Comparison of ENCODE assay signal across 14 mouse cellular contexts in the genomic region with DNA sequence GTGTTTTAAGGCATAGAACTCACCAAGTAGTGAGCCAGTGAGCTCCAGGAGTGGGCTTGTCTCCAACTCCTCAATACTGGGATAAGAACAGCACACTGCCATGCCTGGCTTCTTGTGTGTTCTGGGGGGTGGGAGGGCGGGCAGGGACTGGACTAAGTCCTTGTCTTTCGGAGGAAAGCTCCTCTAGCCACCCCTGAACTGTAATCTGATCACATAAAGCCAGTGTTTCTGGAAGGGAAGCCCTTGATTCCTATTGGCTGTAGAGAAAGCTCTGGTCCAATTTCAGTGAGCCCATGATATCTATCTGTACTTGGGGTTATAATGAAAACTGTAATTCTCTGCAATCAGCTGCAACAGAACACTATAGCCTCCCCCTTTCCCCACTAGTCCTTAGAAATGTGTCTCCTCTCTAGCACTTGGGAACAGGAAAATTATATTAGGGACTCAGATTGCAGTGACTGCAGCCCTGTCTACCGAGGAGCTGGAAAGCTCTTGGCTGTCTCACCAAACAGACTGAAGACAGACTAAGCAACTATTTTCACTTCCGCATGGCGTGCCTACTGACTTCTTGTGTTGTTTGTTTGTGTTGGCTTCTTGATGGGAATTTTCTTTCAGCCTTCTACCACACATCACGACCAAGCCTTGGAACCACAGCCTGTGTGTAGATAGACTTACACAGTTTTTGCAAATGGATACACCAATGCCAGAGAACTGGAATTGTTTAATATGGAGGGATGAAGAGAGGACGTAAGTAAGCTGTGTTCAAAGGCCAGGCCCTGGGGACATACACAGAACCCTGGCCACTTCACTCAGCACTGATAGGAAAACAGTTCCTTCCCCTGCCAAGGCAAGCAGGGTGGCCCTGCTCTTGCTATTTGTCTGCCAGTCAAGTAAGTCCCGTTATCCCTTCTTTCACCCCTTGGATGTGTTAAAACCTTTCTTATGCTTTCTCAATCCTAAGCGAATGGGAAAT. TPM values are rescaled to one million over a fixed set of nuclear protein-coding genes. Genes with fewer than 3 reads are reported as not detected.
DNase-seq lines count a peak whose midpoint lies in the region; ATAC-seq and TF ChIP-seq lines count a peak whose summit lies in the region.
"Had no signal": no experiment of that assay in that cellular context is flagged by ENCODE, and none has a peak within 500 bp of the region (broad histone marks: within the 10 kb centered on the region; RNA-seq: fewer than 3 reads in every experiment).

No protein-coding gene starts in this region.

- peak; percentile 63; the same call in 1 of the 2 replicates for ATAC-seq in kidney, embryonic 16.5 days (ENCODE audit: low FRiP score, low TSS enrichment)
- ATAC-seq in CD4-positive, CD25-positive, alpha-beta regulatory T cell, adult 4 months, result no peak
- ATAC-seq: forebrain, postnatal 0 days; liver, embryonic 12.5 days had no signal

- H3K9ac ChIP-seq in kidney, embryonic 16.5 days (replicated peaks; ENCODE audit: low read length), result no peak overlapping the region
- H3K9ac ChIP-seq: forebrain, postnatal 0 days; liver, embryonic 12.5 days had no signal

- intact Hi-C loops in heart, postnatal 25 days (cut with DNase I), result loop anchor here (5.0 kb wide), 1 partner anchor 38 kb away; no protein-coding TSS in a partner anchor

- H3K27ac ChIP-seq in kidney, embryonic 16.5 days (ENCODE audit: low read length), result peak overlapping the region; percentile 37; the same call in 1 of the 2 replicates
- H3K27ac ChIP-seq: liver, embryonic 12.5 days had no signal

- no peak for TF ChIP-seq CTCF in brain, embryonic 14.5 days (IDR thresholded peaks at IDR 0.05; ENCODE audit: borderline replicate concordance, extremely low read depth, insufficient read depth, insufficient read length)

- H3K4me2 ChIP-seq in kidney, embryonic 16.5 days (replicated peaks; ENCODE audit: low read depth, low read length), result no peak overlapping the region
- H3K4me2 ChIP-seq: liver, embryonic 12.5 days had no signal

- H3K36me3 ChIP-seq in kidney, embryonic 16.5 days (ENCODE audit: insufficient read depth, low read length), result no peaks in the 10 kb centered on the region
- H3K36me3 ChIP-seq: liver, embryonic 12.5 days had no signal

- H3K9me3 ChIP-seq in kidney, embryonic 16.5 days (ENCODE audit: low read length), result no peaks in the 10 kb centered on the region
- H3K9me3 ChIP-seq: liver, embryonic 12.5 days had no signal

- WGBS in kidney, embryonic 16.5 days, result 47% methylated on average over 9 of the region's 9 CpGs

- TF ChIP-seq POLR2A in brain, embryonic 14.5 days (IDR thresholded peaks at IDR 0.05; ENCODE audit: borderline replicate concordance, extremely low read depth, insufficient read depth, insufficient read length, poor library complexity, severe bottlenecking), result no peak

- no peak overlapping the region for H3K4me3 ChIP-seq in kidney, embryonic 16.5 days (ENCODE audit: low read length)
- H3K4me3 ChIP-seq: erythroblast, embryonic 14.5 days; liver, embryonic 12.5 days had no signal

- no peaks in the 10 kb centered on the region for H3K27me3 ChIP-seq in kidney, embryonic 16.5 days (ENCODE audit: insufficient read depth, low read length)
- H3K27me3 ChIP-seq: liver, embryonic 12.5 days had no signal

- peak; percentile 9 for DNase-seq in adrenal gland, postnatal 14 days
- DNase-seq in adrenal gland, adult 8-10 months, result no peak
- DNase-seq in kidney, postnatal 4 days, result no peak
- DNase-seq in brain, embryonic 14.5 days (ENCODE audit: low read depth), result peak; percentile 5
- DNase-seq in heart, postnatal 25 days (ENCODE audit: low spot score), result peak; percentile 10
- DNase-seq in thymus, postnatal 14 days, result no peak
- DNase-seq: adrenal gland, adult 2 months; forebrain, postnatal 0 days; gastrocnemius, postnatal 14 days; thymus, postnatal 36 days had no signal

- no peaks in the 10 kb centered on the region for H3K4me1 ChIP-seq in kidney, embryonic 16.5 days (ENCODE audit: insufficient read depth, low read length)
- H3K4me1 ChIP-seq: liver, embryonic 12.5 days had no signal

RNA-seq across cellular contexts. Expression of gene Kcnj8, which starts 38.3 kb away (rescaled TPM):
- 20.5 and 24.1 TPM in 2 replicates for total RNA-seq in adrenal gland, postnatal 14 days (2021)
- total RNA-seq in adrenal gland, adult 8-10 months (2022), result 10 to 100 TPM in 2 of 4 experiments, 1 to 10 TPM in 2; 8.3 to 11.8 (median 10.1) TPM
- 25.2 and 29.4 TPM in 2 replicates for polyA plus RNA-seq in kidney, embryonic 16.5 days (2015; fragmentation: Nextera tagmentation; extraction: Ambion mirVana)
- polyA plus RNA-seq in brain, embryonic 14.5 days (2012; rRNA removed), result 10.2 and 11.2 TPM in 2 replicates
- 10 to 100 TPM; 26.3 to 32.4 TPM for total RNA-seq in heart, postnatal 25 days (2021)
- polyA plus RNA-seq in CD4-positive, CD25-positive, alpha-beta regulatory T cell, adult 4 months (2017; shearing (Covaris generic)), result not detected
- polyA plus RNA-seq: erythroblast, embryonic 14.5 days had no signal

Comparison
In these comparisons a context has a peak if more than half of its experiments do, and no peak if none do; other contexts are left out.
1. DNase-seq: peak in adrenal gland, postnatal 14 days (single experiment), brain, embryonic 14.5 days (single experiment) and heart, postnatal 25 days (single experiment); none in adrenal gland, adult 8-10 months (single experiment), kidney, postnatal 4 days (0 of 2) and thymus, postnatal 14 days (single experiment).